Mouse (Mus musculus) spleen, embryonic (tissue): ENCODE data around the gene Rapgef3.

Source experiments
- CTCF ChIA-PET: fragments of 350-600 bp; sonication (Branson Sonifier 250); formaldehyde crosslinking; loops from one replicate; lab custom pipeline; 2022; lab: Charles Lee

Rapgef3 gene

GRCm38 (mm10) chr15:97794268-97794667, 26.5 kb upstream of the Rapgef3 start:
- CTCF ChIA-PET, result no interaction called here

GRCm38 (mm10) chr15:97793386-97794153, 25.8 kb upstream of the Rapgef3 start:
- CTCF ChIA-PET, result no interaction called here

- CTCF ChIA-PET, result interaction anchor here (0.8 to 1.0 kb wide), 2 partner anchors 27 to 514 kb away, joined by 3 read pairs; no protein-coding TSS in a partner anchor
Observed at GRCm38 (mm10) chr15:97791126-97791700, 23.4 kb upstream of the Rapgef3 start.

GRCm38 (mm10) chr15:97789761-97790505, 22.2 kb upstream of the Rapgef3 start:
- CTCF ChIA-PET, result interaction anchor here (0.7 kb wide), 1 partner anchor 58 kb away, joined by 3 read pairs; no protein-coding TSS in a partner anchor

GRCm38 (mm10) chr15:97788821-97789220, 21.0 kb upstream of the Rapgef3 start:
- CTCF ChIA-PET, result no interaction called here

GRCm38 (mm10) chr15:97787799-97788667, 20.3 kb upstream of the Rapgef3 start:
- CTCF ChIA-PET, result interaction anchor here (0.5 kb wide), 1 partner anchor 1264 kb away, joined by 12 read pairs; no protein-coding TSS in a partner anchor

- CTCF ChIA-PET, result interaction anchor here (0.5 to 1.1 kb wide), 2 partner anchors 61 to 1263 kb away, joined by 3 to 12 read pairs; no protein-coding TSS in a partner anchor
Observed at GRCm38 (mm10) chr15:97787148-97787798, 19.5 kb upstream of the Rapgef3 start.

GRCm38 (mm10) chr15:97786412-97787112, 18.8 kb upstream of the Rapgef3 start:
- CTCF ChIA-PET, result interaction anchor here (1.1 kb wide), 1 partner anchor 62 kb away, joined by 3 read pairs; no protein-coding TSS in a partner anchor

- CTCF ChIA-PET, result interaction anchor here (1.1 kb wide), 1 partner anchor 63 kb away, joined by 3 read pairs; no protein-coding TSS in a partner anchor
Observed at GRCm38 (mm10) chr15:97785731-97786411, 18.1 kb upstream of the Rapgef3 start.

GRCm38 (mm10) chr15:97784561-97785161, 16.9 kb upstream of the Rapgef3 start:
- CTCF ChIA-PET, result interaction anchor here (1.3 kb wide), 1 partner anchor 66 kb away, joined by 3 read pairs; no protein-coding TSS in a partner anchor

GRCm38 (mm10) chr15:97784092-97784559, 16.4 kb upstream of the Rapgef3 start:
- CTCF ChIA-PET, result interaction anchor here (1.3 kb wide), 1 partner anchor 67 kb away, joined by 3 read pairs; no protein-coding TSS in a partner anchor

GRCm38 (mm10) chr15:97782749-97783105, 15.0 kb upstream of the Rapgef3 start:
- CTCF ChIA-PET, result no interaction called here

GRCm38 (mm10) chr15:97781961-97782748, 14.4 kb upstream of the Rapgef3 start:
- CTCF ChIA-PET, result no interaction called here

- CTCF ChIA-PET, result interaction anchor here (1.2 kb wide), 1 partner anchor 60 kb away, joined by 4 read pairs; no protein-coding TSS in a partner anchor
Observed at GRCm38 (mm10) chr15:97780611-97781031, 12.8 kb upstream of the Rapgef3 start.

- CTCF ChIA-PET, result interaction anchor here (0.7 kb wide), 1 partner anchor 15 kb away, joined by 3 read pairs; no protein-coding TSS in a partner anchor
Observed at GRCm38 (mm10) chr15:97779576-97779975, 11.8 kb upstream of the Rapgef3 start.

GRCm38 (mm10) chr15:97778311-97779098, 10.7 kb upstream of the Rapgef3 start, which contains the start of gene Slc48a1:
Slc48a1 (plus strand) TSS chr15:97778520.
- CTCF ChIA-PET, result no interaction called here
